Mouse (Mus musculus) small intestine, adult 2 months (tissue): Measurements from ENCODE around the gene Speer4f1. TPM values are rescaled to one million over a fixed set of nuclear protein-coding genes. Genes with fewer than 3 reads are reported as not detected.
"Not testable (repeated sequence)": the region's sequence is repeated elsewhere in the genome, so short reads cannot be mapped to it uniquely, and the experiment has no call there.

ENCODE experiments used
- H3K27ac ChIP-seq: fragments of 200-500 bp; 2 replicates; pipeline ENCODE4 v1.5.1; 2012; ENCODE audit warnings: low read depth, low read length, control low read depth, inconsistent platforms; ENCODE audit not compliant: insufficient read depth
- H3K27me3 ChIP-seq: fragments of 200-500 bp; 2 replicates; pipeline ENCODE4 v1.6.1; 2012; ENCODE audit warnings: mild to moderate bottlenecking, moderate library complexity, low read length, inconsistent platforms; ENCODE audit not compliant: control insufficient read depth, insufficient read depth
- H3K36me3 ChIP-seq: fragments of 200-500 bp; 2 replicates; pipeline ENCODE4 v1.6.1; 2012; ENCODE audit warnings: mild to moderate bottlenecking, low read length, control low read depth, inconsistent platforms; ENCODE audit not compliant: control insufficient read depth, insufficient read depth
- H3K4me1 ChIP-seq: fragments of 200-500 bp; 2 replicates; pipeline ENCODE4 v1.6.1; 2012; ENCODE audit warnings: low read length, inconsistent platforms, mixed read lengths; ENCODE audit not compliant: control insufficient read depth, insufficient read depth, insufficient read length
- H3K4me3 ChIP-seq: fragments of 200-500 bp; 2 replicates; pipeline ENCODE4 v1.5.1; 2012; ENCODE audit warnings: low read depth, mild to moderate bottlenecking, control low read depth, inconsistent platforms, low read length, moderate library complexity
- CTCF ChIP-seq: fragments of 200-500 bp; IDR thresholded peaks from 2 replicates; pipeline ENCODE4 v1.5.1; 2012; ENCODE audit warnings: low read depth, mild to moderate bottlenecking, control low read depth, inconsistent platforms, low read length, moderate library complexity, mixed read lengths; ENCODE audit not compliant: insufficient replicate concordance, insufficient read length; ENCODE audit errors: extremely low read depth
- POLR2A ChIP-seq: fragments of 200-500 bp; IDR thresholded peaks from 2 replicates; pipeline ENCODE4 v1.6.1; 2012; ENCODE audit warnings: low read depth, mild to moderate bottlenecking, control low read depth, inconsistent platforms, low read length, moderate library complexity
- WGBS: fragments of 180-500 bp; shearing (Covaris S2); methylation state at CpG from one replicate; pipeline ENCODE4 v1.1.7; 2018; 5-methylcytosine and 5-hydroxymethylcytosine counted together
- polyA plus RNA-seq: library from polyadenylated mRNA; depleted of rRNA; stranded (reverse); fragments of >200 nt; gene quantifications from 2 replicates; pipeline ENCODE4 v1.2.3, GENCODE M21; 2012; rRNA removed

Gene Speer4f1
- not detected in 2 replicates for polyA plus RNA-seq

DNA sequence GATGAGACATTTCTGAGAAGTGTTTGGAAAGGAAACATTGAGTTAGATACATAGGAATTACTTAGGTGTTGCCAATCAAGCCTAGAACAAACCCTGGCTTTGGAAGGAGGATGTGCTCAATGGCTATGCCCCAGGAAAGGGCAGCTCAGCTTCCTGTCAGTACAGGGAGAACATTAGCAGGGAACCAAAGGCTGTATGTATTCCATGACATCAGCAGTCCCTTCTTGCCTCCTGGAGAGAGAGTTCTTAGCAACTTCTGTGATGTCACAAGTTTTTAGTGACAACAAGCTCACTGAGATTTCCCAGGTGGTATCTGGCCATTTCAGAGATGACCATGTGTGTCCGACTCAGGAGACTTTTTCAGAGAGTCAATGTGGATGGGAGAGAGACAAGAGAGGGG, at the start of gene Speer4f1:
Gene Speer4f1, plus strand, starts transcription at position 301 of the 400 bp plus-strand sequence.
- not testable (repeated sequence) for H3K4me1 ChIP-seq, H3K27me3 ChIP-seq, H3K27ac ChIP-seq, H3K36me3 ChIP-seq, H3K4me3 ChIP-seq
- WGBS = 79% methylated on average over 1 of the region's 1 CpGs

- WGBS = 36% methylated on average over 1 of the region's 1 CpGs
- Histone ChIP-seq H3K36me3 (no peaks in the 10 kb centered on the region), H3K27me3 (no peaks in the 10 kb centered on the region), H3K4me1 (peaks cover 7% of the 10 kb centered on the region; the same call in 1 of the 2 replicates), H3K4me3 (no peak overlapping the region), H3K27ac (no peak overlapping the region; the same call in 1 of the 2 replicates)
- no peak for TF ChIP-seq POLR2A
Observed at GRCm38 (mm10) chr5:17426930-17427329, 49.0 kb upstream of the Speer4f1 start.

- Histone ChIP-seq H3K4me1 (no peaks in the 10 kb centered on the region), H3K27ac (no peak overlapping the region), H3K36me3 (no peaks in the 10 kb centered on the region), H3K27me3 (no peaks in the 10 kb centered on the region), H3K4me3 (no peak overlapping the region)
- 92% methylated on average over 3 of the region's 3 CpGs for WGBS
- TF ChIP-seq POLR2A (no peak), CTCF (no peak)
Observed at GRCm38 (mm10) chr5:17434721-17435120, 41.2 kb upstream of the Speer4f1 start.

GRCm38 (mm10) chr5:17436209-17436608, 39.7 kb upstream of the Speer4f1 start:
- TF ChIP-seq POLR2A (no peak), CTCF (no peak)
- no peaks in the 10 kb centered on the region for H3K4me1 ChIP-seq

DNA sequence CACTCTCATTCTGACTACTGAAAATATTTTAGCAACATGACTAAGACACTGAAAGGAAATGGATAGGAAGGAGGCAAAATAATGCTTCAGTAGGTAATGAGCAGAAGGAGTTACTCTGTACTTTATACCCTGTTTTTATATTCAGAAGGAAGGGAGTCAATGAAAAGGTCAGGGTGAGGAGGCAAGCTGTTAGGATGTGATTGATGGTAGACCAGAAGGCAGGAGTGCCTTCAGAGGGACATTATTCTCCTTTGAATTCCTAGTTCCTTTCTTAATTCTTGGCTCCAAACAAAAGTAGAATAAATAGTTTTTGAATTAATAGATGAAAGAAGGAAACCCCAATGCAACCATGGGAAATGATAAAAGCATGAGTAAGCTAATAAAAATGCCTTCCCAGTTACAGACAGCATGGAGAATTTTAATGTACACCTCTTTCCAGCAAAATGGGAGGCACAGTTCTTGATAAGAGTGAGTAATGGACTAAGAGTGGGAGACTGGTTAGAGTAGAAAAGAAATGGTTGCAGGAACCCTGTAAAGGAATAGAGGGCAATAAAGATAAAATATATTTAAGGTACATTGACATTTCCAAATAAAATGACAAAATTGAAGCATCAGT, 36.3 kb upstream of the Speer4f1 start:
- no peaks in the 10 kb centered on the region for H3K27me3 ChIP-seq

More at GRCm38 (mm10) chr5:17436209-17436608, 39.7 kb upstream of the Speer4f1 start:
- Histone ChIP-seq H3K27ac (no peak overlapping the region), H3K27me3 (no peaks in the 10 kb centered on the region), H3K36me3 (no peaks in the 10 kb centered on the region), H3K4me3 (no peak overlapping the region)
- WGBS = 60% methylated on average over 2 of the region's 2 CpGs

DNA sequence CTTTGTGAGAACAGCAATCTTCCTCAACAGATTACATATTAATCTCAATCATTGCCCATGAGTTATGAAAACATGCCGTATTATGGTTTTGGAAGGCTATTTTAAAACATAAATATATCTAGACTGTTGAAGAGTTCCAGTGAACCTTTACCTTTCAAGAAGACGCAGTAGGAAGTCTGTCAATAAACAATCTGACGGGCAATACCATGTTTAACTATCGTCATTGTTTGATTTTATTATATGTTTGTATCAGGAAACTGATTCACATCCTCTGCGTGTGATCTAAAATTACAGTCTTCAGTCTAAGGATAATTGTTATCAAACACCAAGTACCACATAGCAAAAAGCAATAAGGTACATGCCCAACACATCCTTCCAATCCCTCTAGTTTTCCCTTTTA, 21.8 kb upstream of the Speer4f1 start:
- WGBS = 46% methylated on average over 5 of the region's 5 CpGs
- Histone ChIP-seq H3K4me3 (no peak overlapping the region), H3K4me1 (no peaks in the 10 kb centered on the region), H3K27ac (no peak overlapping the region), H3K36me3 (no peaks in the 10 kb centered on the region), H3K27me3 (no peaks in the 10 kb centered on the region)
- TF ChIP-seq POLR2A (no peak), CTCF (no peak)

More for the DNA sequence above, 36.3 kb upstream of the Speer4f1 start:
- H3K27ac ChIP-seq = no peak overlapping the region
- H3K36me3 ChIP-seq = no peaks in the 10 kb centered on the region
- no peak overlapping the region for H3K4me3 ChIP-seq
- H3K4me1 ChIP-seq = no peaks in the 10 kb centered on the region
- TF ChIP-seq POLR2A = no peak
- TF ChIP-seq CTCF = no peak

GRCm38 (mm10) chr5:17454952-17455586, 20.8 kb upstream of the Speer4f1 start:
- 90% methylated on average over 6 of the region's 6 CpGs for WGBS
- no peaks in the 10 kb centered on the region for H3K4me1 ChIP-seq
- no peak overlapping the region for H3K4me3 ChIP-seq
- TF ChIP-seq POLR2A (no peak), CTCF (no peak)
- no peaks in the 10 kb centered on the region for H3K36me3 ChIP-seq
- no peak overlapping the region for H3K27ac ChIP-seq
- no peaks in the 10 kb centered on the region for H3K27me3 ChIP-seq
